Mouse (Mus musculus) stomach, embryonic 14.5 days (tissue): ENCODE data around the gene Ncaph. TPM values are rescaled to one million over a fixed set of nuclear protein-coding genes. Genes with fewer than 3 reads are reported as not detected.
"Not testable (repeated sequence)": the region's sequence is repeated elsewhere in the genome, so short reads cannot be mapped to it uniquely, and the experiment has no call there.

Source experiments
- ATAC-seq: fragments of 200-750 bp; cut with Nextera tagmentation; 2 replicates; pipeline ENCODE4 v1.8.0; 2017; ENCODE audit warnings: low read depth, moderate TSS enrichment; ENCODE audit not compliant: insufficient number of reproducible peaks, insufficient read depth, low FRiP score
- H3K27ac ChIP-seq: fragments of 300-500 bp; sonication (generic); 2 replicates; pipeline ENCODE4 v1.5.1; 2014; ENCODE audit warnings: mild to moderate bottlenecking, low read length, moderate library complexity, mixed read lengths
- H3K27me3 ChIP-seq: fragments of 300-500 bp; sonication (generic); 2 replicates; pipeline ENCODE4 v1.6.1; 2014; ENCODE audit warnings: low read length, control low read depth, mixed read lengths; ENCODE audit not compliant: control insufficient read depth, insufficient read depth
- H3K36me3 ChIP-seq: fragments of 300-500 bp; sonication (generic); 2 replicates; pipeline ENCODE4 v1.6.1; 2014; ENCODE audit warnings: mild to moderate bottlenecking, control low read depth, low read length, moderate library complexity, mixed read lengths; ENCODE audit not compliant: control insufficient read depth, insufficient read depth
- H3K4me1 ChIP-seq: fragments of 300-500 bp; sonication (generic); 2 replicates; pipeline ENCODE4 v1.6.1; 2014; ENCODE audit warnings: low read length, control low read depth, mixed read lengths; ENCODE audit not compliant: control insufficient read depth, insufficient read depth
- H3K4me2 ChIP-seq: fragments of 300-500 bp; sonication (generic); replicated peaks from 2 replicates; pipeline ENCODE4 v1.6.1; 2014; ENCODE audit warnings: low read depth, low read length, control low read depth
- H3K4me3 ChIP-seq: fragments of 300-500 bp; sonication (generic); 2 replicates; pipeline ENCODE4 v1.5.1; 2014; ENCODE audit warnings: low read depth, low read length, control low read depth
- H3K9ac ChIP-seq: fragments of 300-500 bp; sonication (generic); replicated peaks from 2 replicates; pipeline ENCODE4 v1.6.1; 2014; ENCODE audit warnings: low read depth, mild to moderate bottlenecking, control low read depth, low read length, moderate library complexity, mixed read lengths
- H3K9me3 ChIP-seq: fragments of 300-500 bp; sonication (generic); 2 replicates; pipeline ENCODE4 v1.6.1; 2016; ENCODE audit warnings: low read depth, low read length, control low read depth; ENCODE audit not compliant: control insufficient read depth
- WGBS: fragments of 180-500 bp; shearing (Covaris S2); extraction: QIAGEN DNeasy Blood & Tissue Kit; methylation state at CpG from one replicate; pipeline ENCODE4 v1.1.7; 2014; 5-methylcytosine and 5-hydroxymethylcytosine counted together
- polyA plus RNA-seq: library from polyadenylated mRNA; unstranded; fragments of >200 nt; fragmentation: Nextera tagmentation; extraction: Ambion mirVana; gene quantifications from 2 replicates; pipeline ENCODE4 v1.2.1, GENCODE M21; 2014

The Ncaph gene
- polyA plus RNA-seq, 1 experiment from 2014 or later = 81.4 TPM

DNA sequence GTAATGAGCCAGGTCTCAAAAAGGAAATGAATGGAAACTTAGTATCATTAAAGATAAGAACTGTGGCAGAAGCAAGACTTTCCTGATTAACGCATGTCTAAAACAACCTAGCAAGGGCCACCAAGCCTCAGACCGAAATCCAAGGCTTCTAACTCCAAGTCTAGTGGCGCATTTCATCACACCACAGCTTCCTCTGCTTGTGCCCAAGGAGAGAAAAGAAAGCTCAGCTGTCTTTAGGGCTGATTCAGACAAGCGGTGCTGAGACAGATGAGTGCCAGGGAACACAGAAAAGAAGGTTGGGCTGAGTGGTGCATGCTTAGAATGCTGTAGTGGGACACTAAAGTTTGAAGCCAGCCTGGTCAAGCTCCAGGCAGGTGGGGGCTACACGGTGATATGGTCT, 4.8 kb downstream of the Ncaph start:
- no peaks in the 10 kb centered on the region for H3K9me3 ChIP-seq
- H3K9ac ChIP-seq = no peak overlapping the region
- WGBS = 89% methylated on average over 5 of the region's 5 CpGs
- peaks cover 12% of the 10 kb centered on the region for H3K4me1 ChIP-seq
- no peak overlapping the region for H3K27ac ChIP-seq
- peaks cover 35% of the 10 kb centered on the region for H3K36me3 ChIP-seq
- H3K4me3 ChIP-seq = no peak overlapping the region
- no peaks in the 10 kb centered on the region for H3K27me3 ChIP-seq
- no peak for ATAC-seq
- no peak overlapping the region for H3K4me2 ChIP-seq

DNA sequence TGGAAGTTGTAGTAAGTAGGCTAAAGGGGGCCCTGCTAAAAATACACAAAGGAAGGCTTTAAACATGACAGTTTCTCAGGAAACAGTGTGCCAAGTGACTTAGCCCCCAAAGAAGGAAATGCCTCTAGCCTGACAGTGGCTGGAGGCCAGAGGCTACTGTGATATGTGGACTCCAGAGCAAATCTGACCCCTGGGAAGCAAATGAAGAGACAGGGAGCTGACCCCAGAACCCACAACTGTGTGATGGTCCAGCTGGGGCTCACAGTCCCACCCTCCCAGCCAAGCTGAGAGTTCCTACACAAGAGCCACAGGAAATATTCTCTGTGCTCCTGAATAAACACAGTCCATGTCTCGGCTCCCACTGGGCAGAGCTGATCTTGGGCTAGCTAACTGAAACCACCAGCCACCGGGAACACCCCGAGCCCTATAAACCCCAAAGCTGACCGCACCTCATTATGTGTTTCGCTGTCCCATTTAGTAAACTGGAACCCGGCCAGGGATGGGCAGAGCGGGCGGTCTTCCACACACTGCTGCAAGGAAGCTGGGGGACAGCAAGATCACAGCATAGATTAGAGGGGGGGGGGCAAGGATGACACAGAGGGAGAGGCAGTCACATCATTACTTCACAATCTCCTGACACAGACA, 12.0 kb downstream of the Ncaph start:
- H3K27ac ChIP-seq = no peak overlapping the region
- WGBS = 91% methylated on average over 8 of the region's 8 CpGs
- no peak for ATAC-seq

DNA sequence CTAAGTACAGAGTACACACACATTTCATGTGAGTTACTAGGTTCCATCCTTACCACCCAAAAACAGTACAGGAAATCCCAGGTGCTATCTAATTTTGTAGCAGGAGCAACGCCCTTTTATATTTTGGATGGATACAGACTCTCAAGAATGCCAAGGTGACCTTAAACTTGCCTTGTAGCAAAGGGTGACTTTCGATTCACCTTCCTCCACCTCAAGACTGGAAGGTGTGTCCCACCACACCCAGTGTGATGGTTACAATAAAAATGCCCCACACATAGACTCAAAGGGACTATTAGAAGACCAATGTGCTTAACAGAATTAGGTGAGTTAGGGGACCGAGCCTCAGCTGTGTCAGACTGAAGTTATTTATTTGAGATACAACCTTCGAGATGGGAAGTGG, 24.8 kb downstream of the Ncaph start:
- no peak for ATAC-seq
- WGBS = 93% methylated on average over 4 of the region's 4 CpGs
- H3K36me3 ChIP-seq = peaks cover 60% of the 10 kb centered on the region

More for the DNA sequence above, 12.0 kb downstream of the Ncaph start:
- Histone ChIP-seq H3K36me3 (peaks cover 78% of the 10 kb centered on the region), H3K9me3 (no peaks in the 10 kb centered on the region), H3K9ac (no peak overlapping the region), H3K4me1 (no peaks in the 10 kb centered on the region), H3K27me3 (no peaks in the 10 kb centered on the region), H3K4me3 (no peak overlapping the region), H3K4me2 (no peak overlapping the region)

DNA sequence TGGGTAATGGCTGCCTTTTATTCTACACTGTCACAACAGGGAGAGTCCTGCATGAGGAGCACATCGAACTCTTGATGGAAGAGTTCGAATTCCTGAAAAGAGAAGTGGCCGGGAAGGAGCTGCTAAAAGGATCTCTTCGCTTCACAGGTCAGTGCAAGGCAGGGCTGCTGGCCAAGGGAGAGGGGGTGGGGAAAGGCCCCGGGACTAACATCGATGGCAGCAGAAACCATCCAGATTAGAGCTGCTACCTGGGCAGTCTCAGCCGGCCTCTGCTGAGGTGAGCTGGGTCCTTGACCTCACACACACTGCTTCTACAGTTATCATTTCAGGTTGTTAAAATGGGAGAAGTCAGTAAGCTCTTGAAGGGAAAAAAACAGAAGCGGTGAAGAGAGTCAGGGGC, 41.8 kb downstream of the Ncaph start:
- H3K4me1 ChIP-seq = no peaks in the 10 kb centered on the region
- no peaks in the 10 kb centered on the region for H3K27me3 ChIP-seq
- 59% methylated on average over 8 of the region's 8 CpGs for WGBS
- H3K9ac ChIP-seq = no peak overlapping the region
- no peak overlapping the region for H3K4me2 ChIP-seq
- no peak overlapping the region for H3K27ac ChIP-seq
- H3K9me3 ChIP-seq = no peaks in the 10 kb centered on the region
- H3K4me3 ChIP-seq = no peak overlapping the region
- ATAC-seq = no peak
- H3K36me3 ChIP-seq = peaks cover under 1% of the 10 kb centered on the region; the same call in 1 of the 2 replicates

More for the DNA sequence above, 24.8 kb downstream of the Ncaph start:
- H3K4me3 ChIP-seq = no peak overlapping the region
- H3K9ac ChIP-seq = no peak overlapping the region
- H3K4me2 ChIP-seq = no peak overlapping the region
- no peaks in the 10 kb centered on the region for H3K4me1 ChIP-seq
- H3K9me3 ChIP-seq = no peaks in the 10 kb centered on the region
- H3K27me3 ChIP-seq = no peaks in the 10 kb centered on the region
- H3K27ac ChIP-seq = no peak overlapping the region

DNA sequence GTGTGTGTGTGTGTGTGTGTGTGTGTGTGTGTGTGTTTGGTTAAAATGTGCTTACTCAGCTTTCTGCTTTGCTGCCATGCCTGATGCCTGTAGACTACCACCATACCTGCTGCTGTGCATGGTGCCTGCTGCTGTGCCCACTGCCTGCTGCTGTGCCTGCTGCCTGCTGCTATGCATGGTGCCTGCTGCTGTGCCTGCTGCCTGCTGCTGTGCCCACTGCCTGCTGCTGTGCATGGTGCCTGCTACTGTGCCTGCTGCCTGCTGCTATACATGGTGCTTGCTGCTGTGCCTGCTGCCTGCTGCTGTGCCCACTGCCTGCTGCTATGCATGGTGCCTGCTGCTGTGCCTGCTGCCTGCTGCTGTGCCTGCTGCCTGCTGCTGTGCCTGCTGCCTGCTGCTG, 43.6 kb downstream of the Ncaph start:
- not testable (repeated sequence) for H3K4me1 ChIP-seq, H3K4me2 ChIP-seq, ATAC-seq, H3K9ac ChIP-seq, H3K9me3 ChIP-seq, H3K27me3 ChIP-seq, H3K27ac ChIP-seq, H3K36me3 ChIP-seq, H3K4me3 ChIP-seq

DNA sequence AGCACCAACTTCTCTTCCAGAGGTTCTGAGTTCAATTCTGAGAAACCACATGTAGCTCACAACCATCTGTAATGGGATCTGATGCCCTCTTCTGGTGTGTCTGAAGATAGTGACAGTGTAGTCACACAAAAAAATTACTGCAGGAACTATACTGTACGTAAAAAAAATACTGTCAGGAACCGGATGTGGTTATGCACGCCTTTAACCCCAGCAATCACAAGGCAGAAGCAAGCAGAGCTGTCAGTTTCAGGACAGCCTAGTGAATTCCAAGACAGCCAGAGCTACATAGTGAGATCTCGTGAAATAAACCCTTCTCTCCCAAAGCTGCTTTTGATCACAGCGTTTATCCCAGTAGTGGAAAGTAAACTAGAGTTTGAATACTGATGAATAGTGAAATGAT, 47.5 kb downstream of the Ncaph start:
- Histone ChIP-seq H3K4me3 (no peak overlapping the region), H3K36me3 (peaks cover 5% of the 10 kb centered on the region; the same call in 1 of the 2 replicates), H3K4me1 (no peaks in the 10 kb centered on the region), H3K4me2 (no peak overlapping the region), H3K9me3 (no peaks in the 10 kb centered on the region), H3K27me3 (no peaks in the 10 kb centered on the region), H3K9ac (no peak overlapping the region), H3K27ac (no peak overlapping the region)
- 93% methylated on average over 5 of the region's 5 CpGs for WGBS
- no peak for ATAC-seq

DNA sequence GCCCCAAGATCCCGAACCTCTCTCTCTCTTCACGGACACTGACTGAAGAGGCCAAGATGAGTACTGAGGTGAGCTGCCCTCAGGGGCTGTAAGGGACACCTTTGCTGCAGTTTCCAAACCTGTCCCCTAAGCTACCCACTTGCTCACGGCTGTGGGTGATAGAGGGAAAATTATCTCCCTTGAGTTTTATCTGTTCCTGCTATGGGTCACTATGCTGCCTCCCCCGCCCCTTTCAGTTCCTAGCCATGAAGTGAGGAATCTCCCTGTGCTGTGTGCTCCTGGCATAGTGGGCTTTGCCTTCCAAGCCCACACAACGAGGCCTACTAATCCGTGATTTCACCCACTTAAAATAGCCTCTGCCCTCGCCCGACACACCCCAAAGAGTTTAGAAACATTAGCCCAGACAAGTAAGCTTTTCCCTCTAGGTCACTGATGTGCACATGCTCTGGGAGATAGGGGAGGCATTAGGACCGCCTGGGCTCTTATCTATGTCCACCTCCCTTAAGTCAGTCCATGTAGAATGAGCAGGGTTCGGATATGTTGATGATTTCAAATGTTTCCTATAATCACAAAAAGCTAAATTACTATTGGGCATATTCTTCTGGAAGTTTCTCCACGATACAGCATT, 53.0 kb downstream of the Ncaph start:
- no peaks in the 10 kb centered on the region for H3K4me1 ChIP-seq
- no peaks in the 10 kb centered on the region for H3K27me3 ChIP-seq
- no peak overlapping the region for H3K4me2 ChIP-seq
- no peaks in the 10 kb centered on the region for H3K9me3 ChIP-seq
- H3K36me3 ChIP-seq = no peaks in the 10 kb centered on the region; the same call in 1 of the 2 replicates
- ATAC-seq = no peak
- 88% methylated on average over 11 of the region's 11 CpGs for WGBS
- H3K9ac ChIP-seq = no peak overlapping the region
- no peak overlapping the region for H3K4me3 ChIP-seq
- H3K27ac ChIP-seq = no peak overlapping the region

DNA sequence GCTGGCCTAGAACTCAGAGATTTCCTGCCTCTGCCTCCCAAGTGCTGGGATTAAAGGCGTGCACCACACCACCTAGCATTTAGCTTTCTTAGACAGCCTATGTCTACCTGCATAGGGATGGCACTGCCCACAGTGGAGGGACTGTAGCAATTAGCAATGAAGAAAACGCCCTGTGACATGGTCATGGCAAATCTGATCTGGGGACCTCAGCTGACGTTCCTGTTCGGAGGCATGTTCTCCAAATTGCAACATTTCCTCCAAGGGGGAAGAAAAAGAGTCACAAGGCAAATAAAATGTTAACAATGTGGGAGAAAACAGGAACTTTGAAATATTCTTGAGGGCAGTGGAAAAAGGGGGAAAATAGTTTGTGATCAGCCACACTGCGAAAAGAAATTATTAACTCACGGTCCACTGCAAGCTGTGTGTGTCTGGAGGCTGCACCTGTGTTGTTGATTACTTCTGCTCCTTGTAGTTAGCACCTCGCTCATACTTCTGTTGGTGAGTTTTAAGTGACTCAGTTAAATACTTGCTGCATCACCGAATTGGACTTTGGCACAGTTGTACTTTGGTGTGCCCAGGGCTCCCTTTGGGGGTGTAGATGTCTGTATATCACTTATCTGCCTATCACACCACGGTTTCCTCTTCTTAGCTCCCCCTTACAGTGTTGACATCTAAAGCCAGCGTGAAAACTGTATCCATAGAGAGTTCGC, 53.7 kb downstream of the Ncaph start:
- WGBS = 91% methylated on average over 11 of the region's 11 CpGs
- Histone ChIP-seq H3K36me3 (no peaks in the 10 kb centered on the region; the same call in 1 of the 2 replicates), H3K9me3 (no peaks in the 10 kb centered on the region), H3K27me3 (no peaks in the 10 kb centered on the region), H3K27ac (no peak overlapping the region), H3K9ac (no peak overlapping the region), H3K4me3 (no peak overlapping the region), H3K4me1 (no peaks in the 10 kb centered on the region), H3K4me2 (no peak overlapping the region)
- no peak for ATAC-seq
